Comparison of ENCODE assay signal across 10 mouse cellular contexts in the genomic region with DNA sequence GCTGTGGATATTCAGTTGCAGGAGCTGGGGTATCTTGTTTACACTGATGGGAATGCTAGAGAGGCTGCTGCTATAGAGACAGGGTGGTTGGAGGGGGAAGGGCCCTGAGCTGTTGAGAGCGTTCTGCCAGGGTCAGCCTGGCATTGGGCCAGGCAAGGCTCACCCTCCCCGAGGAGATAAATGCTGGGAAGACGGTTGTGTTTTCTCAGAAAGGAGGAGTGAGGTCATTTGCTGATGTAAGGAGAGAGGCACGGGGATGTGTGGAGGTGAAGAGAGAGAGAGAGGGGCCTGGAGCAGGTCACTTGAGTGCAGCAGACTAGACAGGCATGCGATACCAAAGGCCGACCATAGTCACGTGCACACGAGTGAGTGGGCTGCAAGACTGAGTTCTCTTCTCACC. TPM values are rescaled to one million over a fixed set of nuclear protein-coding genes. Genes with fewer than 3 reads are reported as not detected.
DNase-seq lines count a peak whose midpoint lies in the region; ATAC-seq and TF ChIP-seq lines count a peak whose summit lies in the region.
"Had no signal": no experiment of that assay in that cellular context is flagged by ENCODE, and none has a peak within 500 bp of the region (broad histone marks: within the 10 kb centered on the region; RNA-seq: fewer than 3 reads in every experiment).

No protein-coding gene starts in this region.

- H3K4me1 ChIP-seq in forebrain, embryonic 13.5 days = peaks cover 8% of the 10 kb centered on the region
- H3K4me1 ChIP-seq in forebrain, embryonic 15.5 days = no peaks in the 10 kb centered on the region
- H3K4me1 ChIP-seq in lung, postnatal 0 days (ENCODE audit: insufficient read depth, low read depth, low read length) = no peaks in the 10 kb centered on the region
- H3K4me1 ChIP-seq in heart, embryonic 13.5 days = peaks cover 32% of the 10 kb centered on the region
- H3K4me1 ChIP-seq: embryonic facial prominence, embryonic 15.5 days had no signal

- peaks cover 31% of the 10 kb centered on the region for H3K36me3 ChIP-seq in forebrain, embryonic 13.5 days (ENCODE audit: poor library complexity, severe bottlenecking)
- H3K36me3 ChIP-seq in forebrain, embryonic 15.5 days = peaks cover 14% of the 10 kb centered on the region
- H3K36me3 ChIP-seq in lung, postnatal 0 days (ENCODE audit: insufficient read depth, low read length) = no peaks in the 10 kb centered on the region
- H3K36me3 ChIP-seq in heart, embryonic 13.5 days = peaks cover 46% of the 10 kb centered on the region

- no peak overlapping the region for H3K4me3 ChIP-seq in forebrain, embryonic 13.5 days
- no peak overlapping the region for H3K4me3 ChIP-seq in forebrain, embryonic 15.5 days
- no peak overlapping the region for H3K4me3 ChIP-seq in lung, postnatal 0 days (ENCODE audit: low read depth, low read length)
- H3K4me3 ChIP-seq in heart, embryonic 13.5 days = no peak overlapping the region
- H3K4me3 ChIP-seq: embryonic facial prominence, embryonic 15.5 days had no signal

- peak; percentile 34 for DNase-seq in lung, postnatal 0 days (ENCODE audit: low spot score)
- DNase-seq in lung, adult 18-20 months = no peak
- DNase-seq in kidney, postnatal 4 days = peak; percentile 23 to 44
- DNase-seq in adipocyte (ENCODE audit: low spot score) = no peak
- DNase-seq in cerebellum, adult 11 months = no peak

- H3K9ac ChIP-seq in forebrain, embryonic 13.5 days = 0 out of 2 replicates have a peak overlapping the region, but pooled peaks have one; percentile 12
- no peak overlapping the region for H3K9ac ChIP-seq in forebrain, embryonic 15.5 days (replicated peaks)
- H3K9ac ChIP-seq in lung, postnatal 0 days (replicated peaks; ENCODE audit: low read depth) = no peak overlapping the region
- H3K9ac ChIP-seq in heart, embryonic 13.5 days = no peak overlapping the region
- H3K9ac ChIP-seq: embryonic facial prominence, embryonic 15.5 days had no signal

- H3K9me3 ChIP-seq in forebrain, embryonic 13.5 days (replicated peaks) = no peaks in the 10 kb centered on the region
- no peaks in the 10 kb centered on the region for H3K9me3 ChIP-seq in forebrain, embryonic 15.5 days
- no peaks in the 10 kb centered on the region for H3K9me3 ChIP-seq in lung, postnatal 0 days (ENCODE audit: low read length)
- no peaks in the 10 kb centered on the region for H3K9me3 ChIP-seq in heart, embryonic 13.5 days
- H3K9me3 ChIP-seq: embryonic facial prominence, embryonic 15.5 days had no signal

- 56% methylated on average over 8 of the region's 8 CpGs for WGBS in forebrain, embryonic 13.5 days
- 47% methylated on average over 8 of the region's 8 CpGs for WGBS in forebrain, embryonic 15.5 days
- 35% methylated on average over 8 of the region's 8 CpGs for WGBS in lung, postnatal 0 days
- 9% methylated on average over 8 of the region's 8 CpGs for WGBS in heart, embryonic 13.5 days

- H3K27ac ChIP-seq in forebrain, embryonic 13.5 days = no peak overlapping the region
- H3K27ac ChIP-seq in forebrain, embryonic 15.5 days (replicated peaks) = no peak overlapping the region
- H3K27ac ChIP-seq in lung, postnatal 0 days (ENCODE audit: low read length) = no peak overlapping the region
- H3K27ac ChIP-seq in heart, embryonic 13.5 days (replicated peaks) = peak overlapping the region; percentile 90
- H3K27ac ChIP-seq: embryonic facial prominence, embryonic 15.5 days had no signal

- no peak for ATAC-seq in forebrain, embryonic 13.5 days
- no peak for ATAC-seq in forebrain, embryonic 15.5 days (replicated peaks)
- peak; percentile 49 for ATAC-seq in lung, postnatal 0 days
- peak; percentile 74 for ATAC-seq in heart, embryonic 13.5 days (ENCODE audit: extremely low read depth, insufficient number of reproducible peaks, low FRiP score, low TSS enrichment)

- no peak for TF ChIP-seq EP300 in lung, postnatal 0 days (IDR thresholded peaks at IDR 0.05)

- no peak overlapping the region for H3K4me2 ChIP-seq in forebrain, embryonic 13.5 days
- no peak overlapping the region for H3K4me2 ChIP-seq in forebrain, embryonic 15.5 days (replicated peaks)
- no peak overlapping the region for H3K4me2 ChIP-seq in lung, postnatal 0 days (replicated peaks; ENCODE audit: low read depth, low read length)
- H3K4me2 ChIP-seq in heart, embryonic 13.5 days = peak overlapping the region; percentile 36
- H3K4me2 ChIP-seq: embryonic facial prominence, embryonic 15.5 days had no signal

- no peak for TF ChIP-seq CTCF in lung, postnatal 0 days (IDR thresholded peaks at IDR 0.05)

- H3K27me3 ChIP-seq in forebrain, embryonic 13.5 days = no peaks in the 10 kb centered on the region
- H3K27me3 ChIP-seq in forebrain, embryonic 15.5 days = no peaks in the 10 kb centered on the region
- H3K27me3 ChIP-seq in lung, postnatal 0 days (replicated peaks; ENCODE audit: insufficient read depth, low read length) = no peaks in the 10 kb centered on the region
- H3K27me3 ChIP-seq in heart, embryonic 13.5 days (replicated peaks) = no peaks in the 10 kb centered on the region
- H3K27me3 ChIP-seq: embryonic facial prominence, embryonic 15.5 days had no signal

RNA-seq across cellular contexts. Expression of gene Clip4, which starts 42.8 kb away (rescaled TPM):
- polyA plus RNA-seq in forebrain, embryonic 13.5 days (2015; fragmentation: Nextera tagmentation; extraction: Ambion mirVana) = 7.4 and 9.0 TPM in 2 replicates
- 9.6 and 10.3 TPM in 2 replicates for polyA plus RNA-seq in forebrain, embryonic 15.5 days (2015; fragmentation: Nextera tagmentation; extraction: Ambion mirVana)
- polyA plus RNA-seq in lung, postnatal 0 days (2015; fragmentation: Nextera tagmentation; extraction: Ambion mirVana) = 25.8 and 30.3 TPM in 2 replicates
- 25.4 and 29.2 TPM in 2 replicates for polyA plus RNA-seq in heart, embryonic 13.5 days (2015; fragmentation: Nextera tagmentation; extraction: Ambion mirVana)

RNA-seq across cellular contexts. Expression of gene Pcare, which starts 58.4 kb away (rescaled TPM):
- polyA plus RNA-seq in forebrain, embryonic 13.5 days (2015; fragmentation: Nextera tagmentation; extraction: Ambion mirVana) = not detected in 2 replicates
- polyA plus RNA-seq in forebrain, embryonic 15.5 days (2015; fragmentation: Nextera tagmentation; extraction: Ambion mirVana) = not detected in 2 replicates
- not detected in 2 replicates for polyA plus RNA-seq in lung, postnatal 0 days (2015; fragmentation: Nextera tagmentation; extraction: Ambion mirVana)
- polyA plus RNA-seq in heart, embryonic 13.5 days (2015; fragmentation: Nextera tagmentation; extraction: Ambion mirVana) = not detected in 2 replicates
- polyA plus RNA-seq: embryonic facial prominence, embryonic 15.5 days; limb, embryonic 11.5 days had no signal

Comparison
In these comparisons a context has a peak if more than half of its experiments do, and no peak if none do; other contexts are left out.
1. DNase-seq: peak in lung, postnatal 0 days (single experiment) and kidney, postnatal 4 days (2 of 2); none in lung, adult 18-20 months (0 of 2), adipocyte (single experiment) and cerebellum, adult 11 months (single experiment).
2. ATAC-seq: peak in lung, postnatal 0 days (single experiment) and heart, embryonic 13.5 days (single experiment); none in forebrain, embryonic 13.5 days (single experiment) and forebrain, embryonic 15.5 days (single experiment).